Mouse (Mus musculus) megakaryocyte progenitor cell, adult 5-6 weeks (primary cell): ENCODE measurements around the gene Slc44a4. TPM values are rescaled to one million over a fixed set of nuclear protein-coding genes. Genes with fewer than 3 reads are reported as not detected.
"Not testable (repeated sequence)": the region's sequence is repeated elsewhere in the genome, so short reads cannot be mapped to it uniquely, and the experiment has no call there.

Experiments used
- ATAC-seq: replicated peaks from 2 replicates; pipeline ENCODE4 v1.8.0; 2016; ENCODE audit warnings: mild to moderate bottlenecking, moderate TSS enrichment, inconsistent platforms; ENCODE audit not compliant: poor library complexity
- total RNA-seq, 2 experiments: library from RNA; stranded (forward) in 1 of 2; stranded (reverse) in 1 of 2; fragments of 157-497, 149-512 nt in 1 of 2; fragments of 200-1000 nt in 1 of 2; gene quantifications; 2 replicates each; pipeline versions ENCODE4 v1.2.3 to v1.2.4; 2015 to 2017

Slc44a4 gene
- total RNA-seq, 2 experiments from 2014 or later, result 0.75 to 0.81 TPM

DNA sequence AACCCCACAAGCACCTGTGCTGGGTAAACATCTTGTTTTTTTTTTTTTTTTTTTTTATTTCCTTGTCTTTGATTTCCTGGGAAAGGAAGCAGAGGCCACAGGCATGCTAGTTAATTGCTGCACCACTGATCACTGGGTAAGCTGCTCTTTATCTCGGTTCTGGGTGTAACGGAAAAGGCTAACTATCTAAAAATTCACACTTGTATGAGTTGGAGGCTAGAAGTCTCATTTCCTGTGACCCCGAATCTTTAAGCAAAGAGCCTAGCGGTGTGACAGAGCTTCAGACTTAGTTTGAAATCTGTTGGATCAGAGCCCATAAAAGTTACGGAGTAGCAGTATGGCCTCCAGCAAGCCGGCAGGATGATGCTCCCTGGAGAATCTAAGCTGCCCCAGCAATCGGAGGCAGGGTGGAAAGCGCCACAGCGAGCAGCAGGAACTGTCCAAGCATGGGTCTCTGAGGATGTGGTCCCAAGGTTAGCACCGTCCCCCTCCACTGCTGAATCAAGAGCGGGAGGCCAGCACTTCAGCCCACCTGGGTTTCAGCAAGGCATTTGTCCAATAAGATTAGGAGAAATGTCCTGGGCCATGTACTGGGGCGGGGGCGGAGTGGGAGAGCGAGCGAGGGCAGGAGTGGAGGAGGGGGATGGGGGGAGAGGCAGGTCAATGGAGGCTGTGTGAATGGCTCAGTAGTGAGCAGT lies 27.2 kb downstream of the Slc44a4 start:
- ATAC-seq, result peak; percentile 74

DNA sequence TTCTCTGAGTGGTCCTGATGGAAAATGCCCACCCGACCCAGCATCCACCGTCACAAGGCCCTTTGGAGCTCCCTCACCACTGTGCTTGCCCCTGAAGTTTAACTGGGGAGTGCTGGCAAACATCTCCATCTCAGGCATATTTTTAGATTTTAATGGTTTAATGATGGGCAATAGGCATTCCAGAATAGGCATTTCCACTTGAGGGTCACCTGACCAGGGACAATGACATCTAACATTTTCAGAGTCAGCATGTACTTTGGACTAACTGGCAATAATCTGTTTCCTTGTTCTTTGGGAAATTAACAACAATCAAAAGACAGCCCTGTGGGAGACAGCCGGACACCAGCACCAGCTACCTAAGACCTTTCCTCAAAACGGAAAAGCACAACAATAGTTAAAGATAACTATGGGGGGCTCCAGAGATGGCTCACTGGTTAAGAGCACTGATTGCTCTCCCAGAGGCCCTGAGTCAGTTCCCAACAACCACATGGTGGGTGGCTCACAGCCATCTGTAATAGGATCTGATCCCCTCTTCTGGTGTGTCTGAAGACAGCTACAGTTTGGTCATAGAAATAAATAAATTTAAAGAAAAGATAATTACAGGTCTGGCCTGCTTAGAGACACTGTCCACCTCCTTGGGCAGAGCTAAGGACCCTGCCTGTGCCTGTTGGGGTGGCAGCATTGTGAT lies 29.0 kb downstream of the Slc44a4 start:
- ATAC-seq, result no peak

DNA sequence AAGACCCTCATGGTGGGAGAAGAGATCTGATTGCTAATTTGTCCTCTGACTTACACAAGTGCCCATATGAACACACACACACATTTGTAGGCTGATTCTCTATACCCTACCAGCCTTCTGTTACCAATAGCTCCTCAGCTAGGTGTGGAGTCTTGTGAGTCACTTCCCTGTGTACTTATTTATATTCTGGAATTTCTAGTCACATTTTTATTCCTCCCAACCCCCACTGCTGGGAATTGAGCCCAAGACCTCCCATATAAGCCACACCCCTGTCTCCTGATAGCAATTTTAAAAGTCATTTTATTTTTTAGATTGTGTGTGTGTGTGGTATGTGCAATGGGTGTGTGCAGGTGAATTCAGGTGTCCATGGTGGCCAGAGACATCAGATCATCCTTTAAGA lies 30.1 kb downstream of the Slc44a4 start:
- ATAC-seq, result no peak

DNA sequence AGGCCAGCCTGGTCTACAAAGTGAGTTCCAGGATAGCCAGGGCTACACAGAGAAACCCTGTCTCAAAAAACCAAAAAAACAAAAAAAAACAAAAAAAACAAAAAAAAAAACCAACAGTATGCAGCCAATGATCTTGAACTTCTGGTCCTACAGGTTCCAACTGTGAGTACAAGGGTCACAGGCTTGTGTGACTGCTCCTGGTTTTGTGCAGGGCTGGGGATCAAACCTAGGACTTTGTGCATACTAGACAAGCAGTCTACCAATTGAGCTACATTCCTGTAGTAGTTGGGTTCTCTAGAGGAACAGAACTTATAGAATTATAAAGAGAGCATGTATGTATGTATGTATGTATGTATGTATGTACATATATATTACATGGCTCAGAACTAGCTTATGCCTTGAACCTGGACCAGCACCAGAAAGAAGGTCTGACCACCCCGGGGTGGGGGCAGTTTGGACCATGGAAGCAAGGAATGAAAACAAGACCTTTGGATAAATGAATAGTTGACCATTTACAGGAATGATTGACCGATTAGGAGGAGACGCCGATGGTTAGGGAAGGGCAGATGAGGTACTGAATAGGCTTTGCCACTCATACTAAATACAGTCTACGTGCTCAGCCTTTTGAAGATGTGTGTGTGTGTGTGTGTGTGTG lies 32.3 kb downstream of the Slc44a4 start:
- no peak for ATAC-seq

DNA sequence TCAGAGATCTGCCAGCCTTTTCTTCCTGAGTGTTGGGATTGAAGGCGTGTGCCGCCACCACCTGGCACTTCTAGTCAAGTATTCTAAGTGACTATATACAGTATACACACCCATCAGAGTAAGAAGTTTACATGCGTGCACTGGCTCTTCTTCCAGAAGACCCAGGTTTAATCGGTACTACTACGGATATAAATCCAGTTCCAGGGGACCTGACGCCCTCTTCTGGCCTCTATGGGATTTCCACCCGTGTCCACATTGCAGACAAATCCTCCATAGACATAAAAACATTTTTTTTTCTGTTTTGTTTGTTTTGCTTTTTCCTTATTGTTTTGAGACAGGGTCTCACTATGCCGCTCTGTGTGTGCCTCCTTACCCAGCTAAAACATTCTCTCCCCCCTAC lies 33.3 kb downstream of the Slc44a4 start:
- ATAC-seq, result peak; percentile 10; the same call in 1 of the 2 replicates

- not testable (repeated sequence) for ATAC-seq
Observed at GRCm38 (mm10) chr17:34948721-34949552, 34.7 kb downstream of the Slc44a4 start.

DNA sequence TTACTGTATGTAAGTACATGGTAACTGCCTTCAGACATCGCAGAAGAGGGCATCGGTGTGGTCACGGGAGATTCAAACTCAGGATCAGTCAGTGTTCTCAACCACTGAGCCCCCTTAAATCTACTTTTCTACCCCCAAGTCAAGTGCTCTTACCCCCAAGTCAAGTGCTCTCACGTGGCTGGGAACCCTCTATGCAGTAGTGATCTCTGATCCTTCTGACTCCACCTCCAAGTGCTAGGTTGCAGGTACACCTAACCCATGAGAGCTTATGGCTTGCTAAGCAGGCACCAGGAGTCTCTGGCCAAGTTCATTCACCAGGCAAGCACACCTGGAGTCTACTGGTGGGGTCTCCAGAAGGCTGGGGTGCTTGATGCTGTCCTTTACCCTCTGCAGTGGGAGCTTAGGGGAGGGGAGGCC lies 35.3 kb downstream of the Slc44a4 start:
- ATAC-seq, result no peak

DNA sequence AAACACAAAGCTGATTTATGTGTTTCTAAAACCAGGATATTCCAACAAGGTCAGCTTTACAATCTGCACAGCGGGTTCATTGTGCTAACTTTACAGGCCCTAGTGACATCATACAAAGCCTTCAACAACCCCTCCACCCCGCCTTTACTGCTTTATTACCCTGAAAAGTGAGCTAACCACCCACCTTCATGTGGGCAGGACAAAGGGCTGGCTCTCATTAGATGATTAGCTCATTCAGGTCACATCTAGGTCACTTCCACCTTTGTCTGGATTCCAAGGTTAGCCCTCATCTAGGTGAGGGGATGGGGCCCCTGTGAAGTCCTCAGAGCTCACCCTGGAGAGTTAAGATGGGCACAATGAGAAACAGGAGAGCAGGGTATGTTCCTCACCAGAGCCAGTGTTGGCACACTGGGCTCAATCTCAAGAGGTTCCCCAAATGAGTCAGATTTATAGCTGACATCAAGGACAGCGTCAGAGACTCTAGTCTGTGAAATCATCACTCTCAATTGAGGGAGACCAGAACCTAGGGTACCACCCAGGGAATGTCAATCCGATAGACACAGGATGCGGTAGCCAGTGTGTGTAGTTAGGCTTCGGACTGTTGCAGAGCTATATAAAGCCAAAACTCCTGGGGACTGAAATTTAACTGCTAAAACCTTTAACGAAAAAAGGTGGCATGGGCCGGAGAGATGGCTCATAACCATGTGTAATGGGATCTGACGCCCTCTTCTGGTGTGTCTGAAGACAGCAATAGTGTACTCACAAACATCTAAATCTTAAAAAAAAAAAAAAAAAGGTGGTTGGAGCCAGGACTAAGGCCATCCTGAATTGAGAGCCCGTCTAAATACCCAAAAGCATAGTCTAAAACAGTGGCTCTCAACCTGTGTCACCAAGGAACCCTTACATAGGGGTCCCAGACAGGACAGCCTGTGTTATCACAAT lies 36.5 kb downstream of the Slc44a4 start:
- ATAC-seq, result no peak

GRCm38 (mm10) chr17:34951636-34952377 lies 37.5 kb downstream of the Slc44a4 start:
- no peak for ATAC-seq

DNA sequence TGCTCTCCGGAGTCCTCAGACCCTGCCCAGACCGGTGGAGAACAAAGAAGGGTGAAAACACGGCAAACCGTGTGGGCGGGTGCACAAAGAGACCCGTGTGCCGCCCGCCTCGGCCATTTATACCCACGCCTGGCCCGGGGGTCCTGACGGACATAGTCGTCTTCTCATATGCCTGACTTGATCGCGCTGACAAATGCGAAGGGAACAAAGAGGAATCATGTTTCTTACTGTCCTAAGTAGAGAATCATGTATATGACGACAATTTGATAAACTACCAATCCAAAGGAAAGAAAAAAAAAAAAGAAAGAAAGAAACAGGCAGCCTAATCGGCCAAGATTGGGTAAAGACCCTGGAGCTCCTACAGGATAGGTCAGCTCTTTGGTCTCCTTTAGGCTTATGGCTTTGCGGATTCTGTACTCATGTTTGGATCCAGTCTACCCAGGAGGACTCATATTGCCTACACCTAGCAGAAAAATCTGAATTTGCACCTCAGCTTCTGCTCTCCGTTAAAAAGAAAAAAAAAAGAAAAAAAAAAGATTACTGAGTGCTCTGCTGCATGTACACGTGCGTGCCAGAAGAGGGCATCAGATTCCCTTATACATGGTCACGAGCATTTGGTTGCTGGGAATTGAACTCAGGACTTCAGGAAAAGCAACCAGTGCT lies 38.2 kb downstream of the Slc44a4 start:
- ATAC-seq, result peak; percentile 76

DNA sequence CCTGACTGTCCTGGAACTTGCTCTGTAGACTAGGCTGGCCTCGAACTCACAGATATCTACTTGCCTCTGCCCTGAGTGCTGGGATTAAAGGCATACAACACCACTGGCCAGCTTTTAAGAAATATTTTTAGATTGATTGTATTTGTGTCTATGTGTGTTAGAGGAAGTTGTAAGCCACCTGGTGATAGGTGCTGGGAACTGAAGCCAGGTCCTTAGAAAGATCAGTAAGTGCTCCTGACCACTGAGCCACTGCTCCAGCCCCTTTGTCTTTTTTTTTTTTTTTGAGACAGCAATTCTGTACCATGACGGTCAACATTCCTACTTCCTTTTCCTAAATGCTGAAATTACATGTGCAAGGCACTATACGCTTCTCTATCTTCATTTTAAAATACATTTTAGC lies 39.0 kb downstream of the Slc44a4 start:
- no peak for ATAC-seq

GRCm38 (mm10) chr17:34953904-34954303 lies 39.6 kb downstream of the Slc44a4 start:
- no peak for ATAC-seq

DNA sequence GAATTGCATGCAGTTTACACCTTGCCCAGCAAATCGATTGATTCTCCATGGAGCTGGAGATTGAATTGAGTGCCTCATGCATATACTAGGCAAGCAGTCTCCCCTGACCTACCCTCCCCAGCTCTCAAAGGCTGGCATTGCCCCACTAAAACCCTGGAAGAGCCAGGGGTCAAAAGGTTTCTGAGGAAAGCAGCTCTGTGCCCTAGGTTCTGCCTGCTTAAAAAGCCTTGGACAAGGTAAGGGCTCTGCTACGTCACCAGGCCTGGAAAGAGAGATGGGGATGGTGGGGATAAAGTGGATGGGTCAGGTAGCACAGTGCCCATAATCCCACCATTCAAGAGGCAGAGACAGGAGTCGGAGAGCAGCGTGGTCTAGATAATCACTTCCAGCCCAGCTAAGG lies 40.6 kb downstream of the Slc44a4 start:
- ATAC-seq, result no peak

GRCm38 (mm10) chr17:34955884-34956283 lies 41.6 kb downstream of the Slc44a4 start:
- no peak for ATAC-seq

- no peak for ATAC-seq
Observed at GRCm38 (mm10) chr17:34956340-34956739, 42.1 kb downstream of the Slc44a4 start.

DNA sequence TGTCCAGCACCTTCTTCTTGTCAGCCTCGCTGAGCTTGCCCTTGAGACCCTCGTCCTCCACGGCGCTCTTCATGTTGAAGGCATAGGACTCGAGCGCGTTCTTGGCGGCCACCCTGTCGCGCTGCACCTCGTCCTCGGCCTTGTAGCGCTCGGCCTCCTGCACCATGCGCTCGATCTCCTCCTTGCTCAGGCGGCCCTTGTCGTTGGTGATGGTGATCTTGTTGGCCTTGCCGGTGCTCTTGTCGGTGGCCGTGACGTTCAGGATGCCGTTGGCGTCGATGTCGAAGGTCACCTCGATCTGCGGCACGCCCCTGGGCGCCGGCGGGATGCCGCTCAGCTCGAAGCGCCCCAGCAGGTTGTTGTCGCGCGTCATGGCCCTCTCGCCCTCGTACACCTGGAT lies 43.0 kb downstream of the Slc44a4 start:
- not testable (repeated sequence) for ATAC-seq

- not testable (repeated sequence) for ATAC-seq
Observed at GRCm38 (mm10) chr17:34957966-34958365, 43.7 kb downstream of the Slc44a4 start.

DNA sequence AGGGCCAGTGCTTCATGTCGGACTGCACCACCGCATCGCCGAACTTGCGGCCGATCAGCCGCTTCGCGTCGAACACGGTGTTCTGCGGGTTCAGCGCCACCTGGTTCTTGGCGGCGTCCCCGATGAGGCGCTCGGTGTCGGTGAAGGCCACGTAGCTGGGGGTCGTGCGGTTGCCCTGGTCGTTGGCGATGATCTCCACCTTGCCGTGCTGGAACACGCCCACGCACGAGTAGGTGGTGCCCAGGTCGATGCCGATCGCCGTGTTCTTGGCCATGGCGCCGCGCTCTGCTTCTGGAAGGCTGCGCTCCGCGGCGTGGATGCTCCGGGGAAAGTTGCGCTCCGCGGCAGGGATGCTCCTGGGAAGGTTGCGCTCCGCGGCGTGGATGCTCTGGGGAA lies 44.5 kb downstream of the Slc44a4 start:
- ATAC-seq, result peak; percentile 26
